Mouse (Mus musculus) limb, embryonic 11.5 days (tissue): Measurements from ENCODE around the gene Ilf2. TPM values are rescaled to one million over a fixed set of nuclear protein-coding genes. Genes with fewer than 3 reads are reported as not detected.

Source experiments
- ATAC-seq: fragments of 200-750 bp; cut with Nextera tagmentation; 2 replicates; pipeline ENCODE4 v1.8.0; 2017; ENCODE audit warnings: low read depth; ENCODE audit not compliant: insufficient number of reproducible peaks, low FRiP score, low TSS enrichment
- DNase-seq: peaks from one replicate; pipeline ENCODE4 v3.0.0-alpha.2; 2015; ENCODE audit warnings: low spot score
- H3K27ac ChIP-seq: fragments of 300-500 bp; sonication (generic); replicated peaks from 2 replicates; pipeline ENCODE4 v1.5.1; 2014; ENCODE audit warnings: low read depth, mild to moderate bottlenecking, low read length
- H3K27me3 ChIP-seq: fragments of 300-500 bp; sonication (generic); 2 replicates; pipeline ENCODE4 v1.6.1; 2014; ENCODE audit warnings: mild to moderate bottlenecking, low read length, mixed read lengths; ENCODE audit not compliant: control insufficient read depth, insufficient read depth
- H3K36me3 ChIP-seq: fragments of 300-500 bp; sonication (generic); 2 replicates; pipeline ENCODE4 v1.6.1; 2014; ENCODE audit warnings: mild to moderate bottlenecking, low read length, moderate library complexity, mixed read lengths; ENCODE audit not compliant: control insufficient read depth, insufficient read depth
- H3K4me1 ChIP-seq: fragments of 300-500 bp; sonication (generic); 2 replicates; pipeline ENCODE4 v1.6.1; 2014; ENCODE audit warnings: low read length, mixed read lengths; ENCODE audit not compliant: control insufficient read depth, insufficient read depth
- H3K4me2 ChIP-seq: fragments of 300-500 bp; sonication (generic); 2 replicates; pipeline ENCODE4 v1.6.1; 2014; ENCODE audit warnings: low read depth, mild to moderate bottlenecking, moderate library complexity; ENCODE audit not compliant: severe bottlenecking
- H3K4me3 ChIP-seq: fragments of 300-500 bp; sonication (generic); 2 replicates; pipeline ENCODE4 v1.5.1; 2014; ENCODE audit warnings: low read depth, low read length
- H3K9ac ChIP-seq: fragments of 300-500 bp; sonication (generic); 2 replicates; pipeline ENCODE4 v1.6.1; 2014; ENCODE audit warnings: mild to moderate bottlenecking, low read length
- H3K9me3 ChIP-seq: fragments of 300-500 bp; sonication (generic); 2 replicates; pipeline ENCODE4 v1.6.1; 2016; ENCODE audit warnings: low read length; ENCODE audit not compliant: control insufficient read depth
- WGBS: fragments of 180-500 bp; shearing (Covaris S2); extraction: QIAGEN DNeasy Blood & Tissue Kit; methylation state at CpG from one replicate; pipeline ENCODE4 v1.1.7; 2014; 5-methylcytosine and 5-hydroxymethylcytosine counted together
- polyA plus RNA-seq: library from polyadenylated mRNA; unstranded; fragments of >200 nt; fragmentation: Nextera tagmentation; extraction: Ambion mirVana; gene quantifications from 2 replicates; pipeline ENCODE4 v1.2.1, GENCODE M21; 2014

Ilf2 gene
- polyA plus RNA-seq, 1 experiment from 2014 or later, result 385 TPM

DNA sequence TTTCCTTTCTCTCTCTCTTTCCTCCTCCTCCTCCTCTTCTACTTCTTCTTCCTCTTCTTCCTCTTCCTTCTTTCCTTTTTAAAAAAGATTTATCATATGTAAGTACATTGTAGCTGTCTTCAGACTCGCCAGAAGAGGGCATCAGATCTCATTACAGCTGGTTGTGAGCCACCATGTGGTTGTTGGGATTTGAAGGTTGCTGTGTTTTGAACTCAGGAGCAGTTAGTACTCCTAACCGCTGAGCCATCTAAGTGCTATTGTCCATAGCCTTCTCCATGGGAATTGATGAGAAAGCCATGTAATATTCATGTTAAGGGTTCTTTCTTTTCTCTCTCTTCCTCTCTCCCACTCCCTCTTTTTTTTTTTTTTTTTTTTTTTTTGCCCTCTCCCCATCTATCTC is 15.4 kb downstream of the Ilf2 start:
- WGBS, result 38% methylated on average over 2 of the region's 2 CpGs
- Histone ChIP-seq H3K9ac (no peak overlapping the region), H3K27me3 (no peaks in the 10 kb centered on the region), H3K27ac (no peak overlapping the region), H3K4me1 (no peaks in the 10 kb centered on the region), H3K4me2 (no peak overlapping the region), H3K36me3 (peaks cover 6% of the 10 kb centered on the region), H3K4me3 (no peak overlapping the region), H3K9me3 (no peaks in the 10 kb centered on the region)
- no peak for DNase-seq
- no peak for ATAC-seq

DNA sequence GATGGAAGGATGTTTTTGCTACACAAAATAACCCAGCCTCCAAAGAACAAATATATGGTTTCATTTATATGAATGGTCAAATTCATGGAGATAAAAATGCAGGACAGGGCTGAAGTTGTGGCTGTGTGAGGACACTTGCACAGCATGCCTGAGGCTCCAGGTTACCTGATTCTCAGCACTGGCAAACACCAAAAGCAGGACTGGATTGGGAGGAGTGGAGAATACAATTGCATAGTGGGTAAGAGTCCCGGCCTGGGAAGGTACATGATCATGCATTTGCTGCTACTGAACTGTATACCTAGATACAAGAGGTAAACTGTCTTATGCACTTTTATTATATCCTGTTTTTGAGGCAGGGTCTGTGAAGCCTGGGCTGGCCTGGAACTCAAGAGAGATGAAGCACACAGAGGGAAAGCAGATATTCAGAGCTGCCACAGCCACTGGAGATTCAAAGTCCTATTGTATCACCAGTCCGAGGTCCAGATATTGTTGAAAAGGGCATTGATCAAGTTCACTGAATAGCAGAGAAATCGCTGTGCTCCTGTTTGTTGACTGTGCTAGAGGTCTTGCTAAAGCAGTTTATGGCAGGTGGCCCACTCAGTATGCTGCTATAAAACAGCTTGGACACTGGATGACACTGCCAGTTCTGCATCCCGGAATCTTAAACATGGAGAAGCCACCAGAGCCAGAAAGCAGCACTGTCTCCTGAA is 18.1 kb downstream of the Ilf2 start:
- Histone ChIP-seq H3K27me3 (no peaks in the 10 kb centered on the region), H3K27ac (no peak overlapping the region)
- WGBS, result 69% methylated on average over 4 of the region's 4 CpGs

DNA sequence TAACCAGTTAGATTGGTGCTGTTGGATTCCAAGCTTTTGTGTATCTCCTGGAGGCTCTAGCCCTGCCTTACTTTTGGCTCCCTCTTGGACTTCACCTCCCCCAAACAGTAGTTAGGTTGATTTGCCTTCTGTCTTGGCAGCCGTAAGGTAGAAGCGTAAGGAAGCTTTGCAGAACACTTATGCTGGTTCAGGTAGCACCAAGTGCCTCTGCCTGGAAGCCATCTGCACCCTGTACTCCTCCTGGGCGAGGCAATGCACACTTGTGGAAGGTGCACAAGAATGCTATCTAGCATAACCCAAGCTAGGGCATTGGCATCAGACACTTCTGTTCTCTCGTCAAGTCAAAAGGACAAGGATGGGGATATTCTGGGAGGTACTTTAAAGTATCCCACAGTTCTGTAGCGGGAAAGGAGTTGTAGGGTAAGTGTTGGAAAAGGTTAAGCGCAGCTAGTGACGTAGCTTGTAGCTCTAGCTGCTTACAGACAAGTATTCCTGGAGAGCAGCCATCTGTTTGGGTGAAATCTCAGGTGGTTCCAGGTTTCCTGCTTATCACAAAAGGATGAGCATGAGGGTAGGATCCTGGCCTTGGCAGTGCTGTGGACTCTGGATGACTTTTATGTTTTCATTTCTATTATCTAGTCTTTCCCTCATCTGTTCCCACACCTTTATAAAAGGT is 20.1 kb downstream of the Ilf2 start:
- Histone ChIP-seq H3K4me3 (no peak overlapping the region), H3K4me1 (no peaks in the 10 kb centered on the region), H3K36me3 (peaks cover 22% of the 10 kb centered on the region), H3K27ac (no peak overlapping the region), H3K27me3 (no peaks in the 10 kb centered on the region), H3K9ac (no peak overlapping the region), H3K9me3 (no peaks in the 10 kb centered on the region), H3K4me2 (no peak overlapping the region)
- ATAC-seq, result no peak
- DNase-seq, result no peak
- WGBS, result 91% methylated on average over 7 of the region's 7 CpGs

More for the DNA sequence above, 18.1 kb downstream of the Ilf2 start:
- ATAC-seq (no peak), DNase-seq (no peak)
- H3K4me3 ChIP-seq, result no peak overlapping the region
- no peak overlapping the region for H3K9ac ChIP-seq
- H3K4me2 ChIP-seq, result no peak overlapping the region
- peaks cover 18% of the 10 kb centered on the region for H3K36me3 ChIP-seq
- H3K9me3 ChIP-seq, result no peaks in the 10 kb centered on the region
- no peaks in the 10 kb centered on the region for H3K4me1 ChIP-seq

DNA sequence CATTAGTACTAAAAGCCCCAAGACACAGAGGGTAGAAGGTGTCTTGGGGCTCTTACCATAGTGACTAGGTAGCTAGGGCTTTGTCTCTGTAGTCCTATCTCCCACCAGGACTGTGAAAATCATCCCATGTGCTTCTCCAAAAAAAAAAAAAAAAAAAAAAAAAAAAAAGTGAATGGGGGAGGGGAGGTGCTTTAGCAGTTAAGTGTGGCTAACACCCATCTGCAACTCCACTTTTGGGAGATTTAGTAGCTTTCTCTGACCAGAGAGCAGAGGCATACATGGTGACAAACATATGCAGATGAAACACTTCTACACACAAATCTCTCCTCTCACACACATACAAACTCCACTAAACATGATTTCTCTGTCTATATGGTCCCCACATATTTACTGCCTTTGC is 21.7 kb downstream of the Ilf2 start:
- peaks cover 32% of the 10 kb centered on the region for H3K36me3 ChIP-seq

DNA sequence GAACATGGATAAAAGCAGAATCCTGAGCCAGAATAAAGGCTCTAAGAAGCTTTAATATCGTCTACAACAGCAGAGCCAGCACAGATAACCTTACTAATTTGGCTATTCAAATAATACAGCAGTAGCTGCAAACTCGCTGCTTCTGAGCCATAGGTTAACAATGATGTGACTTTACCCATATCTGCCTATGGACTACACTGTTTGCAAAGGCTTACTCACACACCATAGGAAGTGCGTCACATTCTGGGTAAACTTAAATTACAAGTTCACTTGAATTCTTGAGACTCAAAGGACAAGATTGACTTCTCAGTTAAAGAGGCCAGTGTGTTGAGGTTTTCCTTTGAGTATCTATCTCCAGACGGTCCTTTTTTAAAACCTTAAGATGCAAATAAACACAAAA is 27.5 kb downstream of the Ilf2 start:
- H3K27me3 ChIP-seq, result no peaks in the 10 kb centered on the region
- H3K9me3 ChIP-seq, result no peaks in the 10 kb centered on the region
- no peak overlapping the region for H3K9ac ChIP-seq
- DNase-seq (no peak), ATAC-seq (no peak)
- H3K27ac ChIP-seq, result no peak overlapping the region
- H3K4me3 ChIP-seq, result no peak overlapping the region
- peaks cover 39% of the 10 kb centered on the region for H3K36me3 ChIP-seq
- 93% methylated on average over 4 of the region's 4 CpGs for WGBS
- no peak overlapping the region for H3K4me2 ChIP-seq
- H3K4me1 ChIP-seq, result 0 out of 2 replicates have a peak, but pooled peaks cover 6% of the 10 kb centered on the region

More for the DNA sequence above, 21.7 kb downstream of the Ilf2 start:
- Histone ChIP-seq H3K4me3 (no peak overlapping the region), H3K27me3 (no peaks in the 10 kb centered on the region), H3K27ac (no peak overlapping the region), H3K9ac (no peak overlapping the region), H3K9me3 (no peaks in the 10 kb centered on the region), H3K4me1 (no peaks in the 10 kb centered on the region), H3K4me2 (no peak overlapping the region)
- ATAC-seq (no peak), DNase-seq (no peak)

DNA sequence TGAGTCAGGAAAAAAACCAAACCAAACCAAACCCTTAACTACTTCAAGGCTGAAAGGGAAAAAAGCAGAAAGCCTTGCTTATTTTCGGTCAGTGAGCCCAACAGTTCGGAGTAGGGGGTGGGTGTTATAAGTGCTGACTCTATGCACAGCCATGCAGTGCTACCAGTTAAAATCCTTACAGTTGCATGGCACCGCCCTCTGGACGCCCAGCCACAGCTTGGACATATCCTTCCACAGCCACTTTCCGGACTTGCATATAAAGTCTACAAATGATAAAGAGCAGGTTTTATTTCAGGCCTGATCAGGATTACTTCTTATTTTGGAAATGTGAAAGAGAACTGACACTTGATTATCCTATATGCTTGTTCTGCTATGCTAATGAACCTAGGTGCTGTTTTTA is 29.3 kb downstream of the Ilf2 start:
- Histone ChIP-seq H3K4me2 (no peak overlapping the region), H3K4me1 (0 out of 2 replicates have a peak, but pooled peaks cover 6% of the 10 kb centered on the region), H3K36me3 (peaks cover 33% of the 10 kb centered on the region), H3K27ac (no peak overlapping the region), H3K27me3 (no peaks in the 10 kb centered on the region), H3K9me3 (no peaks in the 10 kb centered on the region), H3K9ac (no peak overlapping the region), H3K4me3 (no peak overlapping the region)
- 87% methylated on average over 5 of the region's 5 CpGs for WGBS
- DNase-seq (no peak), ATAC-seq (no peak)

DNA sequence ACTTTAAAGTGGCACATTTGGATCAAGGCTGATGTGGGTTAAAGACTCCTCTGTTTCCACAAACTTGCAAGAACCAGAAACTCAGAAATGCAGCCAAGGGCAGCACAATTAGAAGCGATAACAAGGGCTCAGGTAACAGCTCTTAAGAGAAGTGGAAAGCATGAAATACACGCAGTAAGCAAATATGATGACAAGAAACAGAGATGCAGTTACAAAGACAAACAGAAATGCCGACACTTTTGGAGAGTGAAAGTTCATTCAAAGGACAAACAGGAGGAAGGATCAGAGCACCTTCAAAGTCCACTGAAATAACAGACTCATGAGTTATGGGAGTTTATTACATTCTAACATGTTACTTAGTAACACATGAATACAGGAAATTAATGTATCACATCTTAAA is 30.4 kb downstream of the Ilf2 start:
- WGBS, result 92% methylated on average over 3 of the region's 3 CpGs
- no peak overlapping the region for H3K4me2 ChIP-seq
- ATAC-seq, result no peak

DNA sequence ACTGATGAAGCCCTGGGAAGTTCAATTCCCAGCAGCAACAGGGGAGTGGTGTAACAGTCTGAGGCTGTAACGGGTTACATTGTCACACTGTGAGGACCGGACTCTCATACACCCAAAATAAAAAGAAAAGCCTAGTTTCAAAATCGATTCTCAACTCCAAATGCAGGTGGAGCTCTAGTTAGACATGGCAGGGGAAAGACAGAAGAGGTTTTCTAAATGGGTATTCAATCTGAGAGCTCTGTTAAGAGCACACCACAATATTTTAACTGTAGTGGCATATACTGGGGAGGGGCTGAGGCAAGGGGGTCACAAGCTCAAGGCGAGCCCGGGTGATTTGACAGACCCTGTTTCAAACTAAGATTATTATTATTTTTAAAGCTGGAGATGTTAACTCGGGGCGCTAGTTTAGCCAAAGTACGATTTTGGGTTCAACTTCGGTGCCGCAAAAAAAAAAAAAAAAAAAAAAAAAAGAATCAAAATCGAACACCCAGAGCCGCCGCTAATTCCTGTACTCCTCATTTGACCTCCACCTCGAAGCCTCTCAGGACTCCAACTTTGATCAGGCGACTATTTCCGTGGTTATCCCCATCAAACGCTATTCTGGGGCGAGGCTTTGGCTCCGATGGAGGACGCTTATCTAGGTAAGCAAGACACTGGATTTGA is 32.5 kb downstream of the Ilf2 start:
- peak overlapping the region; percentile 85; the same call in 1 of the 2 replicates for H3K27ac ChIP-seq
- H3K9me3 ChIP-seq, result no peaks in the 10 kb centered on the region
- peak overlapping the region; percentile 97 for H3K9ac ChIP-seq
- H3K27me3 ChIP-seq, result peaks cover 1% of the 10 kb centered on the region; the same call in 1 of the 2 replicates
- ATAC-seq (no peak), DNase-seq (no peak)
- H3K4me1 ChIP-seq, result 0 out of 2 replicates have a peak, but pooled peaks cover 6% of the 10 kb centered on the region
- 6% methylated on average over 20 of the region's 20 CpGs for WGBS
- peaks cover 16% of the 10 kb centered on the region; the same call in 1 of the 2 replicates for H3K36me3 ChIP-seq
- peak overlapping the region; percentile 94 for H3K4me3 ChIP-seq
- peak overlapping the region; percentile 59 for H3K4me2 ChIP-seq

More for the DNA sequence above, 30.4 kb downstream of the Ilf2 start:
- H3K27me3 ChIP-seq, result no peaks in the 10 kb centered on the region
- H3K27ac ChIP-seq, result no peak overlapping the region
- no peak overlapping the region for H3K4me3 ChIP-seq
- peaks cover 31% of the 10 kb centered on the region for H3K36me3 ChIP-seq
- no peak for DNase-seq
- H3K9me3 ChIP-seq, result no peaks in the 10 kb centered on the region
- 0 out of 2 replicates have a peak, but pooled peaks cover 6% of the 10 kb centered on the region for H3K4me1 ChIP-seq
- no peak overlapping the region for H3K9ac ChIP-seq
